In the genomic region with DNA sequence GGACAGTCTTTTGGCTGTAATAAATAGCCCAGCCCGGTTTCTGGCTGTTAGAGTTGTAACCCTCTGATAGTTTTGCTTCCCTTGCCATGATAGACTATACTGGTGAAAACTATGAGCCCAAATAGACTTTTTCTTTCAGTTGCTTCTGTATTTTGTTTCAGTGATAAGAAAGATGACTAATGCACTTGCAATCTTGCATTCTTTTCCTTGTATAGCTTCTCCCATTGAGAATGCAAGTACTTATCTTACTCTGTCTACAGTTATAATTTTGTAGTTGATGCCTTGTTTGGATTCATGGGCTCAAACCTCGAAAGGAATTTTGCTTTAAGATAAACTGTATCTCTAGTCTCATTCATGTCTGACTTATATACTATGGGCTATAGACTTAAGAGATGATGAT, we compare ENCODE assay signal across 27 mouse cellular contexts. TPM values are rescaled to one million over a fixed set of nuclear protein-coding genes. Genes with fewer than 3 reads are reported as not detected.
"Had no signal": no experiment of that assay in that cellular context is flagged by ENCODE, and none has a peak within 500 bp of the region (broad histone marks: within the 10 kb centered on the region; RNA-seq: fewer than 3 reads in every experiment).

No protein-coding gene starts in this region.

- H3K27ac ChIP-seq: gastrocnemius, adult 2 months; heart, embryonic 10.5 days; hindbrain, embryonic 10.5 days; hindbrain, embryonic 12.5 days; hindbrain, embryonic 14.5 days; intestine, embryonic 15.5 days; layer of hippocampus, adult 2 months; left cerebral cortex, adult 2 months; limb, embryonic 13.5 days; limb, embryonic 15.5 days; liver, embryonic 12.5 days; liver, embryonic 14.5 days had no signal

- DNase-seq: gastrocnemius, adult 2 months; gastrocnemius, postnatal 10 days; gastrocnemius, postnatal 25 days; heart, adult 18-20 months; heart, postnatal 14 days; heart, postnatal 4 days; kidney, adult 18-20 months; kidney, adult 8-10 months; kidney, postnatal 10 days; kidney, postnatal 25 days; kidney, postnatal 4 days; left cerebral cortex, postnatal 4 days had no signal

- ATAC-seq: hindbrain, embryonic 16.5 days; inflammation-experienced regulatory T-cells, adult 6 months; intestine, embryonic 15.5 days; intestine, postnatal 0 days; liver, embryonic 12.5 days had no signal

- H3K9me3 ChIP-seq: heart, embryonic 10.5 days; hindbrain, embryonic 10.5 days; hindbrain, embryonic 12.5 days; intestine, embryonic 15.5 days; limb, embryonic 13.5 days; limb, embryonic 15.5 days; liver, embryonic 12.5 days had no signal

- H3K27me3 ChIP-seq: hindbrain, embryonic 12.5 days; intestine, embryonic 15.5 days; limb, embryonic 13.5 days; limb, embryonic 15.5 days; liver, embryonic 12.5 days had no signal

- H3K4me2 ChIP-seq: hindbrain, embryonic 12.5 days; hindbrain, embryonic 14.5 days; intestine, embryonic 15.5 days; limb, embryonic 13.5 days; limb, embryonic 15.5 days; liver, embryonic 12.5 days had no signal

- H3K9ac ChIP-seq: hindbrain, embryonic 12.5 days; hindbrain, embryonic 14.5 days; intestine, embryonic 15.5 days; limb, embryonic 13.5 days; limb, embryonic 15.5 days; liver, embryonic 12.5 days; liver, embryonic 14.5 days had no signal

- H3K4me3 ChIP-seq: gastrocnemius, adult 2 months; heart, embryonic 10.5 days; hindbrain, embryonic 10.5 days; hindbrain, embryonic 12.5 days; intestine, embryonic 15.5 days; layer of hippocampus, adult 2 months; left cerebral cortex, adult 2 months; limb, embryonic 13.5 days; limb, embryonic 15.5 days; liver, embryonic 12.5 days had no signal

- H3K4me1 ChIP-seq: heart, embryonic 10.5 days; hindbrain, embryonic 10.5 days; hindbrain, embryonic 12.5 days; intestine, embryonic 15.5 days; limb, embryonic 13.5 days; limb, embryonic 15.5 days; liver, embryonic 12.5 days had no signal

- H3K36me3 ChIP-seq: heart, embryonic 10.5 days; hindbrain, embryonic 10.5 days; hindbrain, embryonic 12.5 days; intestine, embryonic 15.5 days; limb, embryonic 13.5 days; limb, embryonic 15.5 days; liver, embryonic 12.5 days had no signal

RNA-seq across cellular contexts. Expression of a gene that starts 32.5 kb away (rescaled TPM):
- total RNA-seq: granulocyte monocyte progenitor cell, adult 5-6 weeks had no signal
